Mouse (Mus musculus) WW6 (cell line): ENCODE data around the gene Mob3a.
A peak's percentile ranks its signal among the peaks of the same experiment; 100 is the strongest.
"Not testable (repeated sequence)": the region's sequence is repeated elsewhere in the genome, so short reads cannot be mapped to it uniquely, and the experiment has no call there.

Experiments used
- DNase-seq: peaks from one replicate; pipeline ENCODE4 v3.0.0-alpha.2; 2013; ENCODE audit warnings: low read depth, low spot score

Gene Mob3a

GRCm38 (mm10) chr10:80663485-80664196 lies 38.1 kb downstream of the Mob3a start:
- DNase-seq: no peak

- peak; percentile 65 for DNase-seq
Measured at GRCm38 (mm10) chr10:80661149-80661548, 40.6 kb downstream of the Mob3a start.

- no peak for DNase-seq
Measured at GRCm38 (mm10) chr10:80659213-80659612, 42.6 kb downstream of the Mob3a start.

- DNase-seq: no peak
Measured at GRCm38 (mm10) chr10:80658841-80659202, 43.0 kb downstream of the Mob3a start.

GRCm38 (mm10) chr10:80658194-80658840 lies 43.5 kb downstream of the Mob3a start:
- DNase-seq: no peak

GRCm38 (mm10) chr10:80656863-80657623 lies 44.7 kb downstream of the Mob3a start, which contains the start of gene Btbd2:
Gene Btbd2, minus strand, starts transcription at chr10:80657071.
- no peak for DNase-seq

- peak; percentile 94 for DNase-seq
Measured at GRCm38 (mm10) chr10:80656130-80656862, 45.5 kb downstream of the Mob3a start.

- DNase-seq: no peak
Measured at GRCm38 (mm10) chr10:80655406-80656129, 46.2 kb downstream of the Mob3a start.

GRCm38 (mm10) chr10:80654866-80655265 lies 46.9 kb downstream of the Mob3a start:
- DNase-seq: no peak

GRCm38 (mm10) chr10:80653156-80653720 lies 48.5 kb downstream of the Mob3a start:
- no peak for DNase-seq

- no peak for DNase-seq
Measured at GRCm38 (mm10) chr10:80650392-80650791, 51.4 kb downstream of the Mob3a start.

- DNase-seq: not testable (repeated sequence)
Measured at GRCm38 (mm10) chr10:80649910-80650309, 51.9 kb downstream of the Mob3a start.

GRCm38 (mm10) chr10:80646936-80647335 lies 54.8 kb downstream of the Mob3a start:
- DNase-seq: no peak

GRCm38 (mm10) chr10:80635345-80635744 lies 66.4 kb downstream of the Mob3a start:
- DNase-seq: no peak
